Mouse (Mus musculus) G1E (cell line): ENCODE data around the gene Rnf144a.

Experiments used
- CTCF ChIP-seq: IDR thresholded peaks from 2 replicates; pipeline ENCODE4 v1.5.1; 2012; ENCODE audit warnings: low read depth, low read length, inconsistent platforms, mixed read lengths
- GATA1 ChIP-seq: IDR thresholded peaks from 2 replicates; pipeline ENCODE4 v1.6.1; 2012; ENCODE audit warnings: borderline replicate concordance, low read length, inconsistent platforms, mixed read lengths
- GATA2 ChIP-seq: IDR thresholded peaks from 2 replicates; pipeline ENCODE4 v1.6.1; 2012; ENCODE audit warnings: low read depth, low read length, inconsistent platforms, borderline replicate concordance
- POLR2AphosphoS5 ChIP-seq: IDR thresholded peaks from 2 replicates; pipeline ENCODE4 v1.6.1; 2012; ENCODE audit warnings: low read depth, low read length, inconsistent platforms; ENCODE audit not compliant: insufficient replicate concordance
- TAL1 ChIP-seq: conservative IDR thresholded peaks from 2 replicates; pipeline ENCODE4 v1.6.1; 2012; ENCODE audit warnings: low read depth, low read length, inconsistent platforms, mixed read lengths

DNA sequence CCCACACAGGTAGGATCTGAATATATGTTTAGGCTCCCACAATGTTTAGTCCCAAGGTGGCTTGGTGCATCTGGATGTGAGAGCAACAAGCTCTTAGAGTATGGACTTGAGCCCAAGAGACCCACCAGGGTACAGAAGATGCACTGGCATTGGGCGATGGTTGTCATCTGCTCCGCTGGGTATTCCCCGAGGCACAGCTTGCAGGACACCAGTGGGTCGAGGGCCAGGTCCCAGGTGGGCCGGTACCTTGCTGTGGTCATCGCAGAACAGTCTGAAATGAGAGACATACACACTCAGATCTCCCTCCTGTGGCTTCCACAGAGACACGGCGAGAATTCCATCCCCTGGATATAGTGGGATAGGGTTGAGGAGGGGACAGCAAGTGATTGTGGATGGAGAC lies 75.9 kb downstream of the Rnf144a start:
- no peak for TF ChIP-seq CTCF
- no peak for TF ChIP-seq POLR2AphosphoS5
- TF ChIP-seq TAL1 = no peak
- TF ChIP-seq GATA1 = no peak
- no peak for TF ChIP-seq GATA2
